Mouse (Mus musculus) large intestine, adult 2 months (tissue): ENCODE measurements at regions not wholly inside any gene's neighbourhood (a gene's known extent, or its start where the extent isn't known, plus 50 kb on each side); places are given as distances from the start of the nearest gene placed in this dataset.

ENCODE experiments used
- DNase-seq: peaks from one replicate; pipeline ENCODE4 v3.0.0-alpha.2; 2012; ENCODE audit warnings: low read depth, low spot score
- WGBS: fragments of 180-500 bp; shearing (Covaris S2); methylation state at CpG from one replicate; pipeline ENCODE4 v1.1.7; 2018; 5-methylcytosine and 5-hydroxymethylcytosine counted together

GRCm38 (mm10) chr1:80131354-80131753, 86.9 kb downstream of the Fam124b start:
- 57% methylated on average over 3 of the region's 3 CpGs for WGBS
- no peak for DNase-seq

DNA sequence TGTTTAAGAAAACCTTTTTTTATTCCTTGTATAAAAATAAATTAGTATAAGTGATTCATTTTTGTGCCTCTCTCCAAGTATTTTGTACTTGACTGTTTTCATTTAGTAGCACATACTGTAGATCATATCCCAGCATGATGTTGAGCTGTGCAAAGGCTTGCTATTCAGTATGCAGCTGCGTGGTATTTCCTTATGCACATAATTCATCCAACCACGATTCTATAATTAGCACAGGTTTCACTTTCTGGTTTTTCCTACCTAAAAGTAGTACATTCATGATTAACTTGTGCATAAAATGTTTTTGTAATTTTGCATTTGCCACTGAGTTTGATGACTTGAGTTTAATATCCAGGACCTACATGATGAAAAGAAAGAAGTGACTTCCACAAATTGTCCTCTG, 94.3 kb downstream of the Fam124b start:
- 76% methylated on average over 2 of the region's 2 CpGs for WGBS
- DNase-seq: no peak

DNA sequence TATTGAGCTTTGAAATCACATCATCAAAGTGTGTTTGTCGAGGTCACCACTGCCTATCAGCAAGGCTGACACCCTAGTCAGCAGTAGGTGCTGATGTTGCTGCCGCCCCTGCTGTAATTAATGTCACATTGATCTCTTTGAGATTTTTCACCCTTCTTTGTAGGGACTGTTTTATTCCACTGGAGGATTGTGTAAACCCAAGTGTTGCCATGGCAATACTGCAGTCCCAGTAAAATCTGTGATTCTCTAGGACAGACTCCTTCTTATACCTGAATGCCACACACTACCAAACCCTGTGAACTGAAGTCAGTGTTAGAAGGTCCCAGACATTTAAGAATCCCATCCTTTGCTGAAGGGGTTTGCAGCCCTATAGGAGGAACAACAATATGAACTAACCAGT, 102.4 kb downstream of the Fam124b start:
- 53% methylated on average over 2 of the region's 2 CpGs for WGBS
- no peak for DNase-seq

DNA sequence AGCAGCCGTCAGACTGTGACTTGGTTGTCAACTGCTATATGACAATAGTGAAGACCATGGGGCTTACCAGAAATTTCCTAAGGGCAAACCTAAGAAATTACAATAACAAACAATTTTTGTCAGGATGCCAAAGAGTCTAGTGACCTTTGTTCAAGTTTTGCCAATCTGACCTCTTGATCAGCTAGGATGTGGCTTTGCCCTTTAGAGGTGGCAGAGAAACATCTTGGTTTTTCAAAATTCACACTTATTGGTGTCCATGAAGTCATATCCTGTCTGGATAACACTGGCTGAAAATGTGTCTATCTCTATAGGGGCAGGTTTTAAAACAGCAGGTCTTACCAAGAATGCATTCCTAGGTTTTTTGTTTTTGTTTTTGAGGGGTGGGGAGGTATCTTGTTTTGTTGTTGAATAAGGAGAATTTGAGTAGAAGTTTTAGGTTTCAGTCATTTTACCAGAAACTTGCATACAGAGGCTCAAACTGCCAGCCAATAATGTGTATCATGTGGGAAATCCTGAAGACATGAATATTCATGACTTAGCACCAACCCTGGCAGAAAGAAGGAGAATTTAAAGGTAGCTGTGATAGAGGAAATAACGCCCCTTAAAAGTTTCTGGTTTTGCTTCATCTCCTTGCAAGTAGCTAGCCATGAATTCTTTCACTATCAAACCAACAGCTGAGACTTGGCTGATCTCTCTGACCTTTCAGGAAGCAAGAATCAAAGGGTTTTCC, 110.4 kb downstream of the Fam124b start:
- DNase-seq: no peak
- WGBS: 79% methylated on average over 2 of the region's 2 CpGs

GRCm38 (mm10) chr1:80106269-80106668, 112.0 kb downstream of the Fam124b start:
- WGBS: 49% methylated on average over 2 of the region's 2 CpGs
- no peak for DNase-seq

GRCm38 (mm10) chr1:80098266-80098665, 120.0 kb downstream of the Fam124b start:
- 96% methylated on average over 1 of the region's 1 CpGs for WGBS
- no peak for DNase-seq

DNA sequence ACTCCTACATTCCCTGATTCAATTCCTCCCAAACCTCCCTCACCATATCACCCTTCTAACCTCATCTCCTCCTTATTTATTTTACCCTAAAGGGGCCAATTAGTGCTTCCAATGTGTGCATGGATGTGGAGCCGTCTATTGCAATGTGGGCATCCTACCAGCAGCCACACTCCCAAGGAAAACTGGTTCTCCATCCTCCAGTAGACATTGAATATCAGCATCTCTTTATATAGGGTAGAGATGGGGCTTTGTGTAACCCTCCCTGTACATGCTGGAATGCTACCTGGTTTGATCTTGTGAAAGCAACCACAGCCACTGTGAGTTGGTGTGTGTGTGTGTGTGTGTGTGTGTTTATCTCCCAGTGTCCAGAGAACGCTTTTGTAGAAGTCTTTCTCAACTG, 126.5 kb downstream of the Fam124b start:
- WGBS: 67% methylated on average over 2 of the region's 2 CpGs

GRCm38 (mm10) chr1:80091350-80091749, 126.9 kb downstream of the Fam124b start:
- no peak for DNase-seq
- WGBS: 68% methylated on average over 8 of the region's 8 CpGs

More for the DNA sequence above, 126.5 kb downstream of the Fam124b start:
- DNase-seq: no peak

GRCm38 (mm10) chr1:80088651-80089050, 129.6 kb downstream of the Fam124b start:
- no peak for DNase-seq
- 75% methylated on average over 5 of the region's 5 CpGs for WGBS

GRCm38 (mm10) chr1:80076357-80076756, 141.9 kb downstream of the Fam124b start:
- DNase-seq: no peak
- WGBS: 76% methylated on average over 4 of the region's 4 CpGs

DNA sequence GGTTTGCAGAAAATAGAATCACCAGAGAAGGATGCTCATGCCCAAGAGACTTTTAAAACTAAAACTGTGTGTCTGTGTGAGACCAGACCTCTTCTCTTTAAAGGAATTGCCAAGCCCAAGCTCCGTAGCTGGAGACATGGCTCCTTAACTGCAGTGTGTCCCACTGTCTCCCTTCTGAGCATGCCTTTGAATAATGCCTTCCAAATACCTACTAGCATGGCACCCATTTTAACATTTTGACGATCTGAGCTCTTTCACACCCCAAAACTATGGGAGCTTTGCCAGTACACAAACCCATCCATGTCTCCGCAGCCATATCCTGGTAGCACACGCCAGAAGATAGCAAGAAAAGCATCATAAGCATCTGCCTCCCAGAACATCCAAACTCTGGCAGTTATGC, 143.9 kb downstream of the Fam124b start:
- DNase-seq: no peak
- 85% methylated on average over 4 of the region's 4 CpGs for WGBS

DNA sequence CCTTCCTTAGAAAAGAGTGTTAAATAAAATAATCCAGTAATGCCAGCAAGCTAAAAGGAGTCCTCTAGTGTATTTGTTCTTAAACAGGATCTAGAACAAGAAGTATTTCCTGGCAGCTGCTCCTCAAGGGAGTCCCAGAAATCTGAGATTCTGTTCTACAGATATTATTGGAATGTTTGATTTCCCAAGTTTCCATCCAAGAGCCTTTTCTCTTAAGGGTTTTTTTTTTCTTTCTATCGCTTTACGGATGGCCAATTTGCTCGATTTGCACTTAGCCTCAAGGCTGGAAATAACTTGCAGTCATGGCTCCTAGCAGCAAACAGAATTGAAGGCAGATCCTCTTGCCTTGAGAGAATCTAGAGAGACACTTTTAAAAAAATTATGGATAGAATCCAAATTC, 144.3 kb downstream of the Fam124b start:
- WGBS: 74% methylated on average over 3 of the region's 3 CpGs
- DNase-seq: no peak

- WGBS: 45% methylated on average over 4 of the region's 4 CpGs
- DNase-seq: no peak
Measured at GRCm38 (mm10) chr1:80069141-80069540, 149.1 kb downstream of the Fam124b start.

DNA sequence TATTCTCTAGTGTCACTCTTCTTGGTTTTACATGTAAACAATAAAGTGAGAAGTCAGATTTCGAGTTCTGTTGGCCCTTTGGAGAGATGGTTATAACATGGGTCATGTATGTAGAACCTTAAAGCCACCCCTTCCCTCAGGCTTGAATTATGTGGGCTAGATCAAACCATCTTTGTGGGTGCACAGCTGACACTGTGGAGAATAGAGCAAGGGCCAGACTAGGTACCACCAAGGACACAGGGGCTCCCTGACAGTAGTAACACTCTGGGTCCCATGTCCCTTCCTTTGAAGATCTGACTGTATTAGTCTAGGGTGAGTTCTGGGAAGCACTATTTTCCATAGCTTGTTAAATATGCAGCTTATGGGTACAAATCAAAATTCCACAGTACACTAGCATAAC, 156.2 kb downstream of the Fam124b start:
- WGBS: 52% methylated on average over 1 of the region's 1 CpGs

DNA sequence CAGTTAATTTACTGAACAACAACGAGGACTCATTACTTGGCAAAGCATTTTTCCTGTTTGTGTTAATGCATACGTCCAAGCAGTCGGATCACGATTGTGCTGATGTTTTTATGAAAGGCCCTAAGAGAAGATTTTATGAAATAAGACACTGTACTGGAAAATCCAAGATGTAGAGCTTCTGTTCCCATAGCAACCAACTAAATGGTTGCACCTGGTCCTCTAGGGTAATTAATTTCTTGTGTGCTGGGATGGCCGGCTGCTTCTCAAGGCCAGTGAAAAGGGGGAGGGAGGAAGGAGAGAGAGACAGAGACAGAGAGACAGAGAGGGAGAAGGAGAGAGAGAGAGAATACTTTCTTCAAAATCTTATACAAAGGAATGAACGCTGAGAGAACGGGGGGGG, 156.6 kb downstream of the Fam124b start:
- no peak for DNase-seq
- 68% methylated on average over 7 of the region's 7 CpGs for WGBS

More for the DNA sequence above, 156.2 kb downstream of the Fam124b start:
- no peak for DNase-seq

DNA sequence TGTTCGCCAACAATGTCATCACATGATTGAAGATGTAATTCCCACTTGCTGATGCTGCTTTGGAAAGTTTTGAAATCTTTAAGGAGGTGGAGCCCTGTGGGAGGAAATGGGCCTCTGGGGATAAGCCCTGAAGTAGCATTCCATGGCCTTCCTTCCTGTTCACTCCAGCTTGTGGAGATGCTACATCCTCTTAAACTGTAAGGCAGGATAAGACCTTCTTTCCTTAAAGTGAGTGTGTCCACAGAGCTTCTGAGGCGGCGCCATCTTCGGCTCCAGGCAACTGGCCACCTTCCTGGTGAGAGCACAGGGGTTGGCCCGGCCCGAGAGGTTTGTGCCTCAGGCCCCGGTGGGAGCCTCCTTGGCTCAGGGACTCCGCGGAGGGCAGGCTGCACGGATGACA, 173.1 kb downstream of the Fam124b start:
- 85% methylated on average over 10 of the region's 10 CpGs for WGBS

GRCm38 (mm10) chr1:80040409-80040808, 177.9 kb downstream of the Fam124b start:
- DNase-seq: no peak
- 71% methylated on average over 3 of the region's 3 CpGs for WGBS

More for the DNA sequence above, 173.1 kb downstream of the Fam124b start:
- no peak for DNase-seq

GRCm38 (mm10) chr1:80039891-80040290, 178.4 kb downstream of the Fam124b start:
- DNase-seq: no peak
- 49% methylated on average over 3 of the region's 3 CpGs for WGBS

GRCm38 (mm10) chr1:80039161-80039560, 178.2 kb upstream of the Serpine2 start:
- WGBS: 72% methylated on average over 4 of the region's 4 CpGs

DNA sequence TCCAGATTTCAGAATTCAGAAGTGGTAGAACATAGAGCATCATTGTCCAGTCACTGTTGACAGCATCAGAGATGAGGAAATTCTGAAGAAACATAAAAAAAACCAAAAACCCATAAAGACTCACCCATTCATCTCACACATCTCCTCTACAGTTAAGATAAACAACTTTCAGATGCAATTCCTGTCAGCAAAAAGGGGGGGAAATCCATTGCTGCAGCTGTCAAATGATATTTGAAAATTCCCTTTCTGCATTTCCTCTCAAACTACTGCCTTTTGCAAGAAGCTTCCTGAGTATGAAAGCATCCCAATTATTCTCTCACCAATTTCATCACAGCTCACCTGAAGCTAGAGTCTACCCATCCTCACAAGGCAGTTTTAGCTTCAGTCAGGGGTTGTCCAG, 177.1 kb upstream of the Serpine2 start:
- DNase-seq: no peak

More at GRCm38 (mm10) chr1:80039161-80039560, 178.2 kb upstream of the Serpine2 start:
- DNase-seq: no peak

GRCm38 (mm10) chr1:80036436-80036835, 175.5 kb upstream of the Serpine2 start:
- 85% methylated on average over 4 of the region's 4 CpGs for WGBS

GRCm38 (mm10) chr1:80033522-80033921, 172.5 kb upstream of the Serpine2 start:
- no peak for DNase-seq
- 41% methylated on average over 6 of the region's 6 CpGs for WGBS

More at GRCm38 (mm10) chr1:80036436-80036835, 175.5 kb upstream of the Serpine2 start:
- DNase-seq: no peak
